Mouse (Mus musculus): ENCODE measurements at regions not wholly inside any gene's neighbourhood (a gene's known extent, or its start where the extent isn't known, plus 50 kb on each side); places are given as distances from the start of the nearest gene placed in this dataset.

DNA sequence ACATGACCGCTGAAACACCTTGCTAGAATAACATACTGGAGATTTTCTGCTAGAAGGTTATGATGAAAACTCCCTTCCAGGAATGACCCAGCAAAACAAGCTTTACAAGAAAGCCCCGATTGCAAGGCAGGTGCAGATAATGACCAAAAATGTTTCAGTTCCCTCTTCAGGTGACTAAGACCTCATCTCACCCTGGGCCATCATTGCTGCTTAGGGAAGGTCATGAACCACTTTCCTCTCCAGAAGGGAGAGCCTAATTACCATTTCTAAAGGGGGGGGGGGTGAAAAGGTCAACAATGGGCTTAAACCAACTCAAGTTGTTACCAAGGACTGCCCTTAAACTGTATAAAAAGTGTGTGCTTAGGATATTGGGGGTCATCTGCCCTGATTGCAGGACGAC, 59.8 kb upstream of the Speer4c start:
- DNase-seq (ENCODE audit: extremely low read depth, low read depth): no peak

- DNase-seq (ENCODE audit: extremely low read depth, low read depth): no peak
These were observed 60.5 kb upstream of the Speer4c start for GRCm38 (mm10) chr5:15774567-15774966.

GRCm38 (mm10) chr5:15776106-15776505, 62.0 kb upstream of the Speer4c start:
- no peak for DNase-seq (ENCODE audit: extremely low read depth, low read depth)

- no peak for DNase-seq (ENCODE audit: extremely low read depth, low read depth)
These were observed 89.5 kb upstream of the Speer4c start for GRCm38 (mm10) chr5:15803583-15803982.

GRCm38 (mm10) chr5:15816864-15817263, 102.8 kb upstream of the Speer4c start:
- no peak for DNase-seq (ENCODE audit: extremely low read depth, low read depth)

DNA sequence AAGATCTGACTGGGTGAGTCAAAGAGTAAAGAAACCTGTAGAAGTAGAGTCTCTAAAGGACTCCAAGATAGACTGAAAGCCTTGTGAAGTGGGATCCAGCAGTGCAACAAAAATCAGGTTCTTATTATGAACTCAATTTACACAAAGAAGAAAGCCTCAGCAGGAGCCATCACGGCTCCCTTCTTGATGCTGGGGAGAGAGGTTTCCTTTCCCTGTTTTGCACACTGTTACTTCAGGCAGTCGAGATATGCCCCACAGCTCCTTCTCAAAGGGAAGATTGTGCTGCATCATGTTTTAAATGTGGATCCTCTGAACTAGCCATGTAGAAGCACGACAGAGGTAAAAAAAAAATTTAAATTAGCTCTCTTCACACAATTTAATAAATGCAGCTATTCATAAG, 103.3 kb upstream of the Speer4c start:
- DNase-seq (ENCODE audit: extremely low read depth, low read depth): no peak

DNA sequence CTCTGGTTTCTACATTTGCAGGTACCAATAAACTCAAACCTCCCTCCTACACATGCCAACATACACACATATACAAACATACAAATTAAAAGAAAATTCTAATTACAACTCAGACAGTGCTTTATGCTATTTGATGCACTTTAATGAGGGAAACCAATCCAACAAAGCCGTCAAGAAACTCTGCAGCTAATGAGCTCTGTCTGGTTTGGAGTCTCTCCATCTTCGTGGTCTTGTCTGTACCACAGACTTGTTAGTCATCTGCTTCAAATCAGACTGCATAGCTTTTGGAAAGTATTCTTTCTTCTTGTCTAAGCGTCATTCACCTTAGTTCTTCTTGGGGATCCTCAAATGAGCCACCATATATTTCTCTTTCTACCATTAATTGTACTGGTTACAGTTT, 108.9 kb upstream of the Speer4c start:
- no peak for DNase-seq (ENCODE audit: extremely low read depth, low read depth)

GRCm38 (mm10) chr5:15831527-15831926, 103.0 kb upstream of the Cacna2d1 start:
- no peak for DNase-seq (ENCODE audit: extremely low read depth, low read depth)

DNA sequence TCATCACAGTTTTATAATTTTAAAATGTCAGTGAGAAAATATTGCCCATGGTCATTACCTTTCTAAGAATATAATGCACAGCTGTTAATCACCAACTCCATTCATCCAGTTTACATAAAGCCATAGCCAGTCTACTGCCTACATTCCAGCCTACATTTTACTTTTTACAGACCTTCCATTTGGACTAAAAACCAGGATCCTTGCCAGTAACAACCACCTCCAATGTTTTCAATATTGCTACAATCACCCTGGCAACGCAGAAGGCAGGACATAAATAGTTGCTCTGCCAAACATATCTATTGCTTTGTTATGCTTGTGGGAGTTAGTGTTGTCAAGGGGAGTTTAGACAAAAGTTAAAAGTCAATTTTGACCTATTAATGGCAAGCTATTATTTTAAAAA, 102.2 kb upstream of the Cacna2d1 start:
- DNase-seq (ENCODE audit: extremely low read depth, low read depth): no peak

DNA sequence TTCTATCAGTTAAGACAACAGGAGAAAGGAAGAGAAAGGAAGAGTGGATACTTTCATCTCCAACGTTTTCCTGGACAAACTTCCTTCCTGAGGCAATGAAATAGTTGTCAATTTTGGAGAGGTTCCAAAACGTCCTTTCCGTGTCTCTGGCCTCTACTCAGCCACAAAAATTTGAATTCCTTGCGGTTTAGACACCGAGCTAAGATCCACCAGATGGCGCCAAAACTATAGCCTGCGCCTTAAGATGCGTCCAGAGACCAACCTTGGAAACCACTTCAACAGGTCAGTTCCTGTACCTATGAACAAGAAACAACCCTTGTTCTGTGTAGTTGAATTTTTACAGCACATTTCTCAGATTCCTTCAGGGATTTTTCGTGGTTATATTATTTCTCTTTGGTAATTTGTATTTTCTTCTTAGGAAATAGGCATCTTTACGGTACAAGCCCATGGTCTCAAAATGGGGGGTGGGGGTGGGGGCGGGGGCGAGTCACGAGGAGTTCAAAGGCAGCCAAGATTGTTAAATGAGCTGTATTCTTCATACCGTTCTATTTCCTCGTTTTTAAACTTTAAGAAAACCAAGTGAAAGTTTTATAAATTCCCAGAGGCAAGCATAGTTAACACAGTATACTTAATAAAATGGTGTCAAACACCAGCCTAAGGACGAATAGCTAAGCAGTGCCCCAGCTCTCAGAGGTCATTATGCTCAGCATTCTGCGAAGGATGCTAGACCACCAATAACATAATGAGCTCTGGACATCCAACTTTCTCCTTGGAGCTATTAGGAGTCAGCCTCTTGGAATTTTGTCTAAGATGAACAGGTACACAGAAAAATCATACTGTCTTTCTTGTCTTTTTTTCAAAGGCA, 96.2 kb upstream of the Cacna2d1 start:
- peak; percentile 11 for DNase-seq (ENCODE audit: extremely low read depth, low read depth)

DNA sequence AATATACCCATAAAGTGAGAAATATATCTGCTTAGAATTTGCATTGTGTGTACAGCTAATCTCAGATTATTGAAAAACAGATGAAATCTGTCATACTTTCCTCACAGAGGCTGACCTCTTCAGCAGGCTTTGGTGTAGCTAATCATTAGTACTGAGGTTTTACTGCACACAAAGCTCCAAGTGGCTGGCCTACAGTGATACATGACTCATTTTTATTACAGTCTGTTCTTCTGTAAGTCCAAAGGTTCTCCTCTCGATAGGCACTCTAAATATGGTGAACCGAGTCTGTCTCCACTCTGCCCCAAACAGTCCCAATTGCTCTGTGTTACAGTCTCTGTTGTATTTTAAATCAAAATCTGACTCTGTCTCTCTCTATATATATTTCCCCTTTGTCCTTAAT, 87.7 kb upstream of the Cacna2d1 start:
- no peak for DNase-seq (ENCODE audit: extremely low read depth, low read depth)

DNA sequence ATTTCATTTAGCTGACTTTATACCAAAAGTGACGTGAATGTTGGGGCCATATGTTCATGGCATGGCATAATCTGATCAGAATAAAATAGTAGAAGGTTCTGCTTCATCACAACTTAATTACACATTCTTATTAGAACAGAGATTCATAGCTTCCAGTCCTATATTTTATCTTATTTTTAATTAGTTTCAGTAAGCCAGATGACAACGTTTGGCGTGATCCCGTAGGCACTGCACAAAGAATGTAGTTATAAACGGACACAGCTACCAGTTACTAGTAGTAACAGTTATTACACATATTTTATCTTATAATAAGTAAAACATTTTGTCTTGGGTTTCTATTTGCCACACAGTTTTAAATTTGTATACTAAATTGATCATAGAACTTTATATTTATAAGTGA, 85.0 kb upstream of the Cacna2d1 start:
- DNase-seq (ENCODE audit: extremely low read depth, low read depth): no peak

DNA sequence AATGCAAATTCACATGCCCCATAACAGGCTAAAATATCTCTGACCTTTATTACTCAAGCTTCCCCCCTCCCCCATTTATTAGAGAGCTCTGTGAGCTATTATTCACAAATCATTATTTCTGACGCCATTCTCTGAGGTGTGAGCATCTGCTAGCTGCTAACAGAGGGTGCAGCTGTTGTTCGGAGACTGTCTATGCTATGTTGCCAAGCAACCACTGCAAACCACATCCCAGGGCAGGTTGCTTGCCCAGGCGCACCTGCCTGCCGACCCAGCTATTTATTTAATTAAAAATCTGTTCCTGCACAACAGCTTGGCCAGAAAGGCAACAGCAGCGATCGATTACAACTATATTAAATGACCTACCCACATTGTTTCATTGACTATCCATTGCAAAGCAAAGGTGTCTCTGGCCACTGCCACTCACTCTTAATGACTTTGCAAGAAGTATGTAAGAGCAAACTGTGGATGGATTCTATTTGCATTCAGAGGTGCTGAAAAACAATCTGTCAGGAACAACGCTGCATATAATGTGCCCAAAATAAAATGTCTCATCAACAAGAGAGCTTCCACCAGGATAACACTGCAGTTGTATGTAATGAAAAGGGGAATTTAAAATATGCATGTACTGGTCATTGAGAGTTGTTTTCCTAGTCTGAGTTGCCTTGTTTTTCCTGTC, 84.2 kb upstream of the Cacna2d1 start:
- DNase-seq (ENCODE audit: extremely low read depth, low read depth): no peak

GRCm38 (mm10) chr5:15854752-15855151, 79.7 kb upstream of the Cacna2d1 start:
- DNase-seq (ENCODE audit: extremely low read depth, low read depth): no peak

- no peak for DNase-seq (ENCODE audit: extremely low read depth, low read depth)
These were observed 77.5 kb upstream of the Cacna2d1 start for GRCm38 (mm10) chr5:15857034-15857433.

DNA sequence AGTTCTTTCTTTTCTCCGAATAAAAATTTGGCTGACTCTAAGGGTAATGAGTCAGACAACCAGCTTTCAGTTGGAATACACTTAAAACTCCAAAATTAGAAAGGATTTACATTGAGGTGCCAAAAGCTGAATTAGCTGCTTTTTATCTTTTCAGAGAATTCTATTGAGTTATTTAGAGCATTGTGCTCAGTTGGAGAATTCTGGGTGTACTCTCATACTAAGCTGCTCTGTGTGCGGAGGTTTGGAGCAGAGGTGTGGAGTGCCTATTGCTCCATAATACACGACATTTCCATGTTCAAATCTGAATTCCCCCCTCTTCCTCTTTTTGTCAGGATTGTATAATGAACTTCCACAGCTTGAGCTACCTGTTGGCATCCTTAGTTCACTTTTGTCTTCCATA, 60.4 kb upstream of the Cacna2d1 start:
- no peak for DNase-seq (ENCODE audit: extremely low read depth, low read depth)

DNA sequence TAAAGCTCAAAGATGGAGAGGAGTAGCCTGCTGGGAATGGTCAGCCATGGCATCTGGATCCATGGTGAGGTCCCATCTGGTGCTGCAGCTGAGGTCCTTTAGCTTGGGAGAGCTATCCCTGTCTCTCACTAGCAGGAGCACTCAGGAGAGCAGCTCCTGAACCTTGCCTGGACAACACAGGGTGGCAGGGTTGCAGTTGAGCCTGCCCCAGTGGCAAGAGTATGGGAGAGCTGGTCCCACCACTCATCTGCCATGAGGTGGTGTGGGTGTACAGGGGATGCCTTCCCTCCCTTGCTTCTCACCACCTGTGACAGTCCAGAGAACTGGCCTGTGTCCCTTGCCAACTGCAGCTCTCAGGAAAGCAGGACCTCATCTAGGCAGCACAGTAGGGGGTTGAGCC, 51.5 kb upstream of the Cacna2d1 start:
- DNase-seq (ENCODE audit: extremely low read depth, low read depth): no peak
